Mouse (Mus musculus): ENCODE measurements around the gene Tbc1d9b. TPM values are rescaled to one million over a fixed set of nuclear protein-coding genes. Genes with fewer than 3 reads are reported as not detected.

The Tbc1d9b gene
- total RNA-seq, 1 experiment, result 18.0 TPM

DNA sequence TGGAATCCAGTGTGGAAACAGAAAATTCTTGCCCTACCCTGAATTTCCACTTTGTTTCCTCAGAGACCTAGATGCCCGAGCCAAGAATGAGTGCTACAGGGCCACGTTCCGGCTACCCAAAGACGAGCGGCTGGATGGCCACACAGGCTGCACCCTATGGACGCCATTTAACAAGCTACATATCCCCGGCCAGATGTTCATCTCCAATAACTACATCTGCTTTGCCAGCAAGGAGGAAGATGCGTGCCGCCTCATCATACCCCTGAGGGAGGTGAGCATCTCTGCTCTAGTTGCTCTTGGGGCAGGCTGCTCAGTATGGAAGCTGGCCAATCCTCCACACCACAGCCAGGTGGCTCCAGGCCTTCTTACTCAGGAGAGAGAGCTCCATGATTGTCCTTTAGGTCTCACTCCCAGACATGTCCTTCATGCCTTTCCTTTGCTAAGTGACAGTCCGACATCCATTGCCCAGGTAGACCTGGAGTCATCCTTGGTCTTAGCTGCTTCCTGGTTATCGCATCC is 16.8 kb downstream of the Tbc1d9b start:
- Histone ChIP-seq H3K36me3 (ENCODE audit: control insufficient read depth, insufficient read depth, low read length, poor library complexity, severe bottlenecking) (peaks cover 31% of the 10 kb centered on the region), H3K9me3 (ENCODE audit: control insufficient read depth, insufficient read depth, low read depth, low read length) (no peaks in the 10 kb centered on the region), H3K4me3 (ENCODE audit: insufficient read depth in 1 of 2, low read depth in 1 of 2, low read length in 2 of 2, poor library complexity in 1 of 2, severe bottlenecking in 1 of 2) (no peak overlapping the region), H3K4me1 (ENCODE audit: control insufficient read depth in 2 of 2, insufficient read depth in 2 of 2, low read length in 2 of 2, poor library complexity in 1 of 2) (no peaks in the 10 kb centered on the region), H3K27ac (ENCODE audit: insufficient read depth, low read depth, low read length, poor library complexity, severe bottlenecking) (no peak overlapping the region), H3K9ac (ENCODE audit: insufficient read depth, low read depth, low read length, poor library complexity, severe bottlenecking) (no peak overlapping the region)
- no peak for DNase-seq (ENCODE audit: low read depth, low spot score)
- in situ Hi-C loops (cut with MboI; ENCODE audit: low sequenced_read_pairs in 2 of 2, unreplicated experiment in 2 of 2), result no loop called here
- no peak for TF ChIP-seq ZC3H11A (IDR thresholded peaks at IDR 0.05; ENCODE audit: borderline replicate concordance, low read depth, low read length)
- TF ChIP-seq MAFK (IDR thresholded peaks at IDR 0.05; ENCODE audit: insufficient read depth, low read depth, low read length), result no peak
- no peak for TF ChIP-seq CHD2 (IDR thresholded peaks at IDR 0.05; ENCODE audit: low read depth, low read length)
- TF ChIP-seq ZNF384 (IDR thresholded peaks at IDR 0.05; ENCODE audit: low read depth, low read length), result no peak
- no peak for TF ChIP-seq HCFC1 (IDR thresholded peaks at IDR 0.05; ENCODE audit: borderline replicate concordance, insufficient read depth, low read length)

DNA sequence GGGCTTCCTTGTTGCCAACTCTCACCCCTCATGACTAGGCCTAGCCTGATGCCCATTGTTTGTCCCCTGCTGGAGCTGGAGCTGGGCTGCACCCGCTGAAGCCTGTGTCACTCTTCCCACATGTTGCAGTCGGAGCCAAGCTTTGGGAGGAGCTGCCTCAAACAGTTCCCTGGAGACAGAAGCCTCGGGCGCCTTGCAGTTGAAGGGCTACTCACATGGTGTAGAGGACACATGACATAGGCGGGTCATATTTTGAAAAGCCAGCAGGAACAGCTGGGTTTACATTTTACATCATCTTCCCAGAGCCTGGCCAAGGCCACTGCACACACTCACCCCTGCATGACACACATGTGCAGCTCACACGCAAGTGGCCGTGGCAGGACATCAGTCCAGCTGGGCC is 18.0 kb downstream of the Tbc1d9b start:
- in situ Hi-C loops (cut with MboI; ENCODE audit: low sequenced_read_pairs in 2 of 2, unreplicated experiment in 2 of 2), result no loop called here
- Histone ChIP-seq H3K9ac (ENCODE audit: insufficient read depth, low read depth, low read length, poor library complexity, severe bottlenecking) (no peak overlapping the region), H3K27ac (ENCODE audit: insufficient read depth, low read depth, low read length, poor library complexity, severe bottlenecking) (no peak overlapping the region), H3K4me3 (ENCODE audit: insufficient read depth in 1 of 2, low read depth in 1 of 2, low read length in 2 of 2, poor library complexity in 1 of 2, severe bottlenecking in 1 of 2) (no peak overlapping the region), H3K9me3 (ENCODE audit: control insufficient read depth, insufficient read depth, low read depth, low read length) (no peaks in the 10 kb centered on the region), H3K4me1 (ENCODE audit: control insufficient read depth in 2 of 2, insufficient read depth in 2 of 2, low read length in 2 of 2, poor library complexity in 1 of 2) (no peaks in the 10 kb centered on the region; a peak in 1 of 4 replicates), H3K36me3 (ENCODE audit: control insufficient read depth, insufficient read depth, low read length, poor library complexity, severe bottlenecking) (peaks cover 35% of the 10 kb centered on the region)
- DNase-seq (ENCODE audit: low read depth, low spot score), result no peak
- TF ChIP-seq ZC3H11A (IDR thresholded peaks at IDR 0.05; ENCODE audit: borderline replicate concordance, low read depth, low read length) (no peak), MAFK (IDR thresholded peaks at IDR 0.05; ENCODE audit: insufficient read depth, low read depth, low read length) (no peak), HCFC1 (IDR thresholded peaks at IDR 0.05; ENCODE audit: borderline replicate concordance, insufficient read depth, low read length) (no peak), ZNF384 (IDR thresholded peaks at IDR 0.05; ENCODE audit: low read depth, low read length) (no peak), CHD2 (IDR thresholded peaks at IDR 0.05; ENCODE audit: low read depth, low read length) (no peak)

DNA sequence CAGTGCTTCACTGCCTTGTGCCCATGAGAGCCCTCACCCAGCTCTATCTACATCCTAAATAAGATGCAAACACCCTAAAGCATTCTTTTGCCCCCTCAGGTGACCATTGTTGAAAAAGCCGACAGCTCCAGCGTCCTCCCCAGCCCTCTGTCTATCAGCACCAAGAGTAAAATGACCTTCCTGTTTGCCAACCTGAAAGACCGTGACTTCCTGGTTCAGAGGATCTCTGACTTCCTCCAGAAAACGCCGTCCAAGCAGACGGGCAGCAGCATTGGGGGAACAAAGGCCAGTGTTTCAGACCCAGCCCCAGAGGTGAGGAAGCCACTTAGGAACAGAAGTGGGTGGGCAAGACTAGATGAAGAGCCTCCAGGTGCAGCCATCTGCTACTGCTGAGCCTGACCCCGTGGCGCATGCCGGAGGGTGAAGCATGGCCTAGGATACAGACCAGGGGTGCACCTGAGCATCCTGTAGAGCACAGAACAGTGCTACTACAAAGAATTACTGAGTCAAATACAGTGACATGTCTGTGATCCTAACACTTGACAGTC is 18.5 kb downstream of the Tbc1d9b start:
- Histone ChIP-seq H3K4me1 (ENCODE audit: control insufficient read depth in 2 of 2, insufficient read depth in 2 of 2, low read length in 2 of 2, poor library complexity in 1 of 2) (no peaks in the 10 kb centered on the region; a peak in 1 of 4 replicates), H3K9ac (ENCODE audit: insufficient read depth, low read depth, low read length, poor library complexity, severe bottlenecking) (no peak overlapping the region), H3K9me3 (ENCODE audit: control insufficient read depth, insufficient read depth, low read depth, low read length) (no peaks in the 10 kb centered on the region), H3K27ac (ENCODE audit: insufficient read depth, low read depth, low read length, poor library complexity, severe bottlenecking) (no peak overlapping the region), H3K36me3 (ENCODE audit: control insufficient read depth, insufficient read depth, low read length, poor library complexity, severe bottlenecking) (peaks cover 36% of the 10 kb centered on the region), H3K4me3 (ENCODE audit: insufficient read depth in 1 of 2, low read depth in 1 of 2, low read length in 2 of 2, poor library complexity in 1 of 2, severe bottlenecking in 1 of 2) (no peak overlapping the region)
- DNase-seq (ENCODE audit: low read depth, low spot score), result no peak
- in situ Hi-C loops (cut with MboI; ENCODE audit: low sequenced_read_pairs in 2 of 2, unreplicated experiment in 2 of 2), result no loop called here
- no peak for TF ChIP-seq HCFC1 (IDR thresholded peaks at IDR 0.05; ENCODE audit: borderline replicate concordance, insufficient read depth, low read length)

DNA sequence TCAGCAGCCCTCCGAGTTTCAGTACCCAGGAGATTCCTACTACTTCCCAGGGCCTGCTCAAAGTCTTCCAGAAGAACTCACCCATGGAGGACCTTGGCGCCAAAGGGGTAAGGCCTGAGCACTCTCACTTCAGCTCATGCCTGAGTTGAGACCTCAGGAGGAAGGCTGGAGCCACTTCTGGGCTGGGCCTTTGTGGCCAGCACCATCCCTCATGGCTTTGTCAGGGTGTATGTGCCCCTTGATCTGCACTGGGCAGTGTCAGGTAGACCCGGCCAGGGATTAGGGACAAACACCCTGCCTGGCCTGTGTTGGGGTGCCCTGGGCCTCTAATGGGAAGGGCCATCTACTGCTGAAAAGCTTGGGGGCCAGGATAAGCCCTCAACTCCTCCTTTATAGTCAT is 20.2 kb downstream of the Tbc1d9b start:
- Histone ChIP-seq H3K36me3 (ENCODE audit: control insufficient read depth, insufficient read depth, low read length, poor library complexity, severe bottlenecking) (peaks cover 31% of the 10 kb centered on the region), H3K27ac (ENCODE audit: insufficient read depth, low read depth, low read length, poor library complexity, severe bottlenecking) (no peak overlapping the region), H3K4me1 (ENCODE audit: control insufficient read depth in 2 of 2, insufficient read depth in 2 of 2, low read length in 2 of 2, poor library complexity in 1 of 2) (no peaks in the 10 kb centered on the region; a peak in 1 of 4 replicates), H3K9ac (ENCODE audit: insufficient read depth, low read depth, low read length, poor library complexity, severe bottlenecking) (no peak overlapping the region), H3K9me3 (ENCODE audit: control insufficient read depth, insufficient read depth, low read depth, low read length) (no peaks in the 10 kb centered on the region), H3K4me3 (ENCODE audit: insufficient read depth in 1 of 2, low read depth in 1 of 2, low read length in 2 of 2, poor library complexity in 1 of 2, severe bottlenecking in 1 of 2) (no peak overlapping the region)
- no peak for TF ChIP-seq CHD2 (IDR thresholded peaks at IDR 0.05; ENCODE audit: low read depth, low read length)
- TF ChIP-seq HCFC1 (IDR thresholded peaks at IDR 0.05; ENCODE audit: borderline replicate concordance, insufficient read depth, low read length), result no peak
- no peak for TF ChIP-seq ZC3H11A (IDR thresholded peaks at IDR 0.05; ENCODE audit: borderline replicate concordance, low read depth, low read length)
- in situ Hi-C loops (cut with MboI; ENCODE audit: low sequenced_read_pairs in 2 of 2, unreplicated experiment in 2 of 2), result no loop called here
- no peak for DNase-seq (ENCODE audit: low read depth, low spot score)

DNA sequence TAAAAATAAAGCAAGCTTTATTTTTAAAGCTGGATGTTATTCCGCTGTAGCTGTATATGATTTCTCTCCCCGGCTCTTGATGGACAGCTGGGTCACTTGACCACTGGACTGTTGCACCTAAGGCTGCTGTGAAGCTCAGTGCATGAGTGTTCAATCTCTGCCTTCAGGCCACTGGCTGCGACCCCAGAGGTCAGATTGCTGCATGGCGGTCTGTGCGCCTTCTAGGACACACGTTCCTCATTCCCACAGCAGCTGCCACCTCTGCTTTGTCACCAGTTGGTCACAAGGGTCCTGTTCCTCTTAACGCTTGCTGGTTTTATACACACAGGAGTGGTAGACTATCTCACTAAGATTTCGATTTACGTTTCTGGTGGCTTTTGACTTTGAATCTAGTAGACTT is 23.0 kb downstream of the Tbc1d9b start:
- in situ Hi-C loops (cut with MboI; ENCODE audit: low sequenced_read_pairs in 2 of 2, unreplicated experiment in 2 of 2), result no loop called here
- no peaks in the 10 kb centered on the region for H3K9me3 ChIP-seq (ENCODE audit: control insufficient read depth, insufficient read depth, low read depth, low read length)
- DNase-seq (ENCODE audit: low read depth, low spot score), result no peak
- TF ChIP-seq ZNF384 (IDR thresholded peaks at IDR 0.05; ENCODE audit: low read depth, low read length) (no peak), CHD2 (IDR thresholded peaks at IDR 0.05; ENCODE audit: low read depth, low read length) (no peak), HCFC1 (IDR thresholded peaks at IDR 0.05; ENCODE audit: borderline replicate concordance, insufficient read depth, low read length) (no peak), ZC3H11A (IDR thresholded peaks at IDR 0.05; ENCODE audit: borderline replicate concordance, low read depth, low read length) (no peak), MAFK (IDR thresholded peaks at IDR 0.05; ENCODE audit: insufficient read depth, low read depth, low read length) (no peak)
- H3K27ac ChIP-seq (ENCODE audit: insufficient read depth, low read depth, low read length, poor library complexity, severe bottlenecking), result no peak overlapping the region
- no peak overlapping the region for H3K4me3 ChIP-seq (ENCODE audit: insufficient read depth in 1 of 2, low read depth in 1 of 2, low read length in 2 of 2, poor library complexity in 1 of 2, severe bottlenecking in 1 of 2)
- H3K36me3 ChIP-seq (ENCODE audit: control insufficient read depth, insufficient read depth, low read length, poor library complexity, severe bottlenecking), result peaks cover 32% of the 10 kb centered on the region
- no peak overlapping the region for H3K9ac ChIP-seq (ENCODE audit: insufficient read depth, low read depth, low read length, poor library complexity, severe bottlenecking)
- no peaks in the 10 kb centered on the region; a peak in 1 of 4 replicates for H3K4me1 ChIP-seq (ENCODE audit: control insufficient read depth in 2 of 2, insufficient read depth in 2 of 2, low read length in 2 of 2, poor library complexity in 1 of 2)

All from ES-E14 (cell line).